Mouse (Mus musculus) megakaryocyte-erythroid progenitor cell, adult 5-6 weeks (primary cell): ENCODE data around the gene Bag1. TPM values are rescaled to one million over a fixed set of nuclear protein-coding genes. Genes with fewer than 3 reads are reported as not detected.

Experiments used
- ATAC-seq: replicated peaks from 2 replicates; pipeline ENCODE4 v1.8.0; 2016; ENCODE audit warnings: mild to moderate bottlenecking, inconsistent platforms; ENCODE audit not compliant: severe bottlenecking, poor library complexity, low FRiP score, low TSS enrichment
- total RNA-seq, 2 experiments: library from RNA; stranded (forward) in 1 of 2; stranded (reverse) in 1 of 2; fragments of 200-1000, 215-1000 nt in 1 of 2; fragments of >200 nt in 1 of 2; fragmentation: Nextera tagmentation in 1 of 2; gene quantifications; 2 replicates each; pipeline ENCODE4 v1.2.3; 2014 to 2017

The Bag1 gene
- total RNA-seq, 2 experiments from 2014 or later, result 224 to 683 TPM

DNA sequence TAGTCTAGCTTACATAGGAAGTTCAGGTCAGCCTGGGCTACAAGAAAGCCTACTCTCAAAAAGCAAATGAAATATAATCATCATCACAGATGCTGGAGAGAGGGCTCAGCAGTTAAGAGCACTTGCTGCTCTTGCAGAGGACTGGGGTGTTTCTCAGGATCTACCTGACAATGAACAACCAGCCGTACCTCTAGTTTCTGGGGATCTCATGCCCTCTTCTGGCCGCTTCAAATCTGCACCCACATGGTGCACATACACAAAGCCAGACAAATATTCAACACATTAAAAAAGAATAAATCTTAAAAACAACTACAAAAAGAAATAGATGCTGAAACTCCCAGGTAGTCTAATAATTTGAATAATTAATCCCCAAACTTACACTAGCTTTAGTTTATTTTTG is 52.4 kb downstream of the Bag1 start:
- no peak for ATAC-seq

DNA sequence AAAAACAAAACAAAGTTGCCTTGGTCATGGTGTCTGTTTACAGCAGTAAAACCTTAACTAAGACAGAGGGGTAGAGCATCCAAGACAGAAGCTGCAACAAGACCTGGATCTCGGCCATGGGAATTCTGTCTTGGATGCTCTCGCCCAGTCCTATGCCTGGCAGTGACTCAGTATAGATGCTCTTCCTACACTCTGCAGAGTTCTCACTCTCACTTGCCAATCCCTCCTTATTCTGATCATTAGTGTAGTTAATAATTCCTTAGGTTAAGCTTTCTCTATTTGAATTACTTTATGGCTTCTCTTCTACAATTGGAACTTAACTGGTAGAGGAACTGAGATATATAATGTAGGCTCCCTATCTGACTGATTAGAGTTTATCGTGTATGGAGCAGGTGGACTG is 53.0 kb downstream of the Bag1 start:
- no peak for ATAC-seq

DNA sequence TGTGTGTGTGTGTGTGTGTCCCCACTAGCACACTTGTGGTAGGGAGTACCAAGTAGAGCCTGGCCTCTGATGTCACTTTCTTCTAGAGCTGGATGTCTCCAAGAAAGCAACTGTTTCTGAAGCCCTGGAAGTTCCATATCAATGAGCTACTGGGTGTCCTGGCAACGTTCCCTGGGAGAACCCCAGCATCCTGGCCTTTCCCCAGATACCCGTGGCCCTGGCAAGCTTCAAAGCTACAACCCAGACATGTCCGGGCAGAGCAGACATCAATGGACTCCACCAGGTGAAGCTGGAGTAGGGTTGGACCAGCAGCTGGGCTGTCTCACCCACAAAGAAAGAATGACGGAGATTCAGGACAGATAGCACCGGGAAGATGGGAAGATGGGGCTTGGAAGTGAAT is 56.9 kb downstream of the Bag1 start:
- no peak for ATAC-seq

DNA sequence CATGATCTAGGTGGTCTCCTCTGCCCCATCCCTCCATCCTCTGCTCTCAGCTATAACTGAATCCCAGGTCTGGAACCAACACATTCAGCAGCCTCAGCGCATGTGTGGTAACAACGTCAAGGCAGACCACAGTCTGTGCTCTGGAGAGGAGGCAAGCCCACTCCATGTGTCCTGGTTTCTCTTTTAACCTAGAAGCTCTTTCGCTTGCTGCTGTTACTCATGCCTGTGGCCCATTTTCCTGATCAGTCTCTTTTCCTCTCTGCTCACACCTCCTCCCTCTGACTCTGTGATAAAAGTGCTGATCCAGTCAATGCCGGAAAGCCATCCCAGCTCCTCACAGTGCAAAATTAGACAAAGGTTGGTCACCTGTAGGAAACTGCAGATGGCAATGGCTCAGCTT is 58.1 kb downstream of the Bag1 start:
- ATAC-seq, result no peak

DNA sequence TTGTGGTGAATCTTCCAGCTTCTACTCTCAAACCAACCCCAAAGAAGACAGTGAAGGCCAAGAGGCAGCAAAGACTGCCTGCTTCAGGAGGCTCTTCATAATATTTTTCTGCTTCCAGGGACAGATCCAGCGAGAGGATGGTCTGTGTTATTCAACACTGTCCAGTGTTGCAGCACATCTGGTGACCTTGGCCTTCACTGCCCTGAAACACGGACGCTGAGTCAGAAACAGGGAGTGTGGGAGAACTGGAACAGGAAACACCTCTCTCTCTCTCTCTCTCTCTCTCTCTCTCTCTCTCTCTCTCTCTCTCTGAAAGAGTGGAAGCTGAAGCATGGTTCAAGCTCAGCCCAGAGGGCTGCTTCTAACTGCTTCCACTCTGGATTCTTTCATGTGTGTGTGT is 58.8 kb downstream of the Bag1 start:
- ATAC-seq, result no peak

DNA sequence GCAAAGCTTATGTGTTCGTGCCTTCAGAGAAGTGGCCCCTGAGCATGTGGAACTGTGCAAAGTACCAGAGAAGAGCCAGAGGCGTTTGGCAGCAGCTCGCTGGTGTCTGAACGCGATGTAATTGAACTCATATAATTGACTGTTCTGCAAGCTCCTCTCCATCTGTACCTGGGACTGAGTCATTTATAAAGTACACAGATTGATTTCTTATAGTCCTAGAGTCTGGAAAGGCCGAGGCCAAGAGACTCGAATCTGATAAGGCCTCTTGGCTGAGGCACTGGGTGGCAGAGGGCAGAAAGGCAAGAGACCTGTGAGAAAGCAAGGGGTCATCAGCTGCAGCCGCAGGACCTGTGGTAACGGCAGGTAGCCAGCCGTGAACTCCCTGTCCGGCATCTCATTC is 59.3 kb downstream of the Bag1 start:
- ATAC-seq, result no peak

Other genes starting within 250 kb of the Bag1 start
- gene Aptx, start 245.1 kb downstream of the Bag1 start, total RNA-seq (2014; fragmentation: Nextera tagmentation), result 9.3 and 15.6 TPM in 2 replicates
- 14.5 and 16.2 TPM in 2 replicates for gene Aptx, start 245.1 kb downstream of the Bag1 start, total RNA-seq (2017)
- gene Dnaja1, start 226.1 kb downstream of the Bag1 start, total RNA-seq (2014; fragmentation: Nextera tagmentation), result 141 and 157 TPM in 2 replicates
- 570 and 579 TPM in 2 replicates for gene Dnaja1, start 226.1 kb downstream of the Bag1 start, total RNA-seq (2017)
- gene Smu1, start 190.4 kb downstream of the Bag1 start, total RNA-seq (2014; fragmentation: Nextera tagmentation), result 78.1 and 94.5 TPM in 2 replicates
- gene Smu1, start 190.4 kb downstream of the Bag1 start, total RNA-seq (2017), result 145 and 151 TPM in 2 replicates
- gene B4galt1, start 94.3 kb downstream of the Bag1 start, total RNA-seq (2014; fragmentation: Nextera tagmentation), result 30.8 and 35.1 TPM in 2 replicates
- 14.4 and 20.5 TPM in 2 replicates for gene B4galt1, start 94.3 kb downstream of the Bag1 start, total RNA-seq (2017)
- not detected in 2 replicates for gene Spink4, start 28.2 kb downstream of the Bag1 start, total RNA-seq (2014; fragmentation: Nextera tagmentation)
- not detected in 2 replicates for gene Spink4, start 28.2 kb downstream of the Bag1 start, total RNA-seq (2017)
- gene Chmp5, start 113 bp upstream of the Bag1 start, total RNA-seq (2014; fragmentation: Nextera tagmentation), result 24.2 and 31.7 TPM in 2 replicates
- 74.8 and 110 TPM in 2 replicates for gene Chmp5, start 113 bp upstream of the Bag1 start, total RNA-seq (2017)
- gene Nfx1, start 22.6 kb upstream of the Bag1 start, total RNA-seq (2014; fragmentation: Nextera tagmentation), result 75.8 and 103 TPM in 2 replicates
- 74.3 and 77.6 TPM in 2 replicates for gene Nfx1, start 22.6 kb upstream of the Bag1 start, total RNA-seq (2017)
- not detected in 2 replicates for gene Aqp7, start 99.8 kb upstream of the Bag1 start, total RNA-seq (2014; fragmentation: Nextera tagmentation)
- gene Aqp7, start 99.8 kb upstream of the Bag1 start, total RNA-seq (2017), result not detected in 2 replicates
- gene Aqp3, start 149.9 kb upstream of the Bag1 start, total RNA-seq (2014; fragmentation: Nextera tagmentation), result 1.1 TPM in 1 of 2 replicates, not detected in the other
- gene Aqp3, start 149.9 kb upstream of the Bag1 start, total RNA-seq (2017), result 1.2 TPM in 1 of 2 replicates, not detected in the other
- 44.6 and 49.1 TPM in 2 replicates for gene Nol6, start 176.2 kb upstream of the Bag1 start, total RNA-seq (2014; fragmentation: Nextera tagmentation)
- gene Nol6, start 176.2 kb upstream of the Bag1 start, total RNA-seq (2017), result 24.8 and 26.9 TPM in 2 replicates
- 86.7 and 101 TPM in 2 replicates for gene Ube2r2, start 187.4 kb upstream of the Bag1 start, total RNA-seq (2014; fragmentation: Nextera tagmentation)
- gene Ube2r2, start 187.4 kb upstream of the Bag1 start, total RNA-seq (2017), result 36.5 and 46.2 TPM in 2 replicates